Mouse (Mus musculus) thymus, postnatal 0 days (tissue): ENCODE measurements at regions not wholly inside any gene's neighbourhood (a gene's known extent, or its start where the extent isn't known, plus 50 kb on each side); places are given as distances from the start of the nearest gene placed in this dataset.

Experiments
- DNase-seq: peaks from one replicate; pipeline ENCODE4 v3.0.0-alpha.2; 2015; ENCODE audit warnings: low spot score

GRCm38 (mm10) chr8:35877581-35877980, 112.0 kb downstream of the Gm19410 start:
- no peak for DNase-seq

- DNase-seq, result no peak
These were observed 116.2 kb downstream of the Gm19410 start for GRCm38 (mm10) chr8:35881810-35882209.

- no peak for DNase-seq
These were observed 117.3 kb downstream of the Gm19410 start for GRCm38 (mm10) chr8:35882638-35883455.

GRCm38 (mm10) chr8:35883456-35883780, 117.8 kb downstream of the Gm19410 start:
- no peak for DNase-seq

- DNase-seq, result no peak
These were observed 119.0 kb downstream of the Gm19410 start for GRCm38 (mm10) chr8:35884545-35884944.

- no peak for DNase-seq
These were observed 124.5 kb downstream of the Gm19410 start for GRCm38 (mm10) chr8:35890083-35890482.

- no peak for DNase-seq
These were observed 126.2 kb downstream of the Gm19410 start for GRCm38 (mm10) chr8:35891769-35892168.

- no peak for DNase-seq
These were observed 132.9 kb downstream of the Gm19410 start for GRCm38 (mm10) chr8:35898493-35898892.

- DNase-seq, result no peak
These were observed 135.9 kb downstream of the Gm19410 start for GRCm38 (mm10) chr8:35901490-35901889.

- no peak for DNase-seq
These were observed 139.3 kb downstream of the Gm19410 start for GRCm38 (mm10) chr8:35904711-35905450.

- DNase-seq, result no peak
These were observed 142.4 kb downstream of the Gm19410 start for GRCm38 (mm10) chr8:35907998-35908397.

GRCm38 (mm10) chr8:35912264-35912663, 146.7 kb downstream of the Gm19410 start:
- DNase-seq, result no peak

- DNase-seq, result no peak
These were observed 150.4 kb downstream of the Gm19410 start for GRCm38 (mm10) chr8:35915878-35916518.

- DNase-seq, result no peak
These were observed 152.0 kb downstream of the Gm19410 start for GRCm38 (mm10) chr8:35917573-35917972.

GRCm38 (mm10) chr8:35919451-35919850, 153.9 kb downstream of the Gm19410 start:
- DNase-seq, result no peak

- DNase-seq, result no peak
These were observed 154.5 kb downstream of the Gm19410 start for GRCm38 (mm10) chr8:35919859-35920675.

GRCm38 (mm10) chr8:35924026-35924425, 158.4 kb downstream of the Gm19410 start:
- no peak for DNase-seq

- DNase-seq, result no peak
These were observed 161.8 kb downstream of the Gm19410 start for GRCm38 (mm10) chr8:35927408-35927871.

- no peak for DNase-seq
These were observed 164.7 kb downstream of the Gm19410 start for GRCm38 (mm10) chr8:35930291-35930690.

- no peak for DNase-seq
These were observed 167.9 kb downstream of the Gm19410 start for GRCm38 (mm10) chr8:35933186-35934114.
